Mouse (Mus musculus) liver, postnatal 0 days (tissue): ENCODE measurements at regions not wholly inside any gene's neighbourhood (a gene's known extent, or its start where the extent isn't known, plus 50 kb on each side); places are given as distances from the start of the nearest gene placed in this dataset.

ENCODE experiments used
- CTCF ChIP-seq: sonication (generic); IDR thresholded peaks from 2 replicates; pipeline ENCODE4 v1.5.1; 2016; ENCODE audit warnings: antibody characterized with exemption, low read depth
- EP300 ChIP-seq: IDR thresholded peaks from 2 replicates; pipeline ENCODE4 v1.6.1; 2016; ENCODE audit warnings: antibody characterized with exemption, low read depth, mild to moderate bottlenecking

- TF ChIP-seq EP300, result no peak
- TF ChIP-seq CTCF, result no peak
These were observed 51.3 kb downstream of the H2al2a start for GRCm38 (mm10) chr2:17945369-17945915.
